Mouse (Mus musculus) gastrocnemius, adult 2 months (tissue): ENCODE data around the gene Tedc2. TPM values are rescaled to one million over a fixed set of nuclear protein-coding genes. Genes with fewer than 3 reads are reported as not detected.

Experiments
- DNase-seq: peaks from one replicate; pipeline ENCODE4 v3.0.0; 2022
- H3K27ac ChIP-seq: fragments of 200-600 bp; 2 replicates; pipeline ENCODE4 v1.8.1; 2022; ENCODE audit warnings: mild to moderate bottlenecking
- H3K4me3 ChIP-seq: fragments of 200-600 bp; 2 replicates; pipeline ENCODE4 v1.8.1; 2022; ENCODE audit warnings: mild to moderate bottlenecking, moderate library complexity
- CTCF ChIP-seq: fragments of 200-600 bp; IDR thresholded peaks from 2 replicates; pipeline ENCODE4 v1.8.1; 2022; ENCODE audit warnings: antibody characterized with exemption, mild to moderate bottlenecking, moderate library complexity
- intact Hi-C: fragments of 180-260 bp; cut with DNase I; formaldehyde crosslinking; loops from one replicate; pipeline ENCODE4 v1.15.1; 2025
- microRNA-seq: library from miRNA; unstranded; fragments of <30 nt; microRNA quantifications from one replicate; pipeline ENCODE4 v1.2.0, GENCODE M21; 2021
- total RNA-seq, 2 experiments: library from RNA; stranded (reverse); gene quantifications; 2 replicates each; pipeline ENCODE4 v1.2.3; 2021

Gene Tedc2
- total RNA-seq, 2 experiments from 2014 or later, result 1.4 to 2.5 TPM

- DNase-seq, result peak; percentile 97
- H3K4me3 ChIP-seq, result peak within 1 kb of the TSS; percentile 89
- peak; percentile 21 for TF ChIP-seq CTCF
- peak within 1 kb of the TSS; percentile 100 for H3K27ac ChIP-seq
- intact Hi-C loops, result loop anchor here (2.0 to 5.0 kb wide), 4 partner anchors 53 to 223 kb away; partner anchors contain the start of gene Tedc2
Measured at GRCm38 (mm10) chr17:24169317-24170065, 51.2 kb downstream of the Tedc2 start, which contains the start of gene Atp6v0c. Atp6v0c (minus strand) TSS chr17:24169702.

GRCm38 (mm10) chr17:24168590-24169277 lies 51.9 kb downstream of the Tedc2 start:
- Histone ChIP-seq H3K27ac (peak overlapping the region; percentile 100), H3K4me3 (peak overlapping the region; percentile 89)
- TF ChIP-seq CTCF, result no peak
- intact Hi-C loops, result loop anchor here (2.0 kb wide), 1 partner anchor 84 kb away; no protein-coding TSS in a partner anchor
- peak; percentile 74 for DNase-seq

GRCm38 (mm10) chr17:24167891-24168505 lies 52.7 kb downstream of the Tedc2 start:
- DNase-seq, result no peak
- Histone ChIP-seq H3K27ac (peak overlapping the region; percentile 100), H3K4me3 (peak overlapping the region; percentile 89)
- no peak for TF ChIP-seq CTCF
- intact Hi-C loops, result loop anchor here (2.0 kb wide), 1 partner anchor 85 kb away; no protein-coding TSS in a partner anchor

GRCm38 (mm10) chr17:24167120-24167519 lies 53.5 kb downstream of the Tedc2 start:
- no peak for TF ChIP-seq CTCF
- no peak for DNase-seq
- Histone ChIP-seq H3K4me3 (peak overlapping the region; percentile 89), H3K27ac (peak overlapping the region; percentile 24; the same call in 1 of the 2 replicates)
- intact Hi-C loops, result no loop called here

Small RNAs within 50 kb of the gene (microRNA-seq; reads per million reads assigned to microRNA genes)
- not detected for gene Mir5134
- not detected for gene Mir6965

Other genes with a start within 250 kb of the Tedc2 start
- gene Prss30, start 240.3 kb downstream of the Tedc2 start, total RNA-seq, result not detected
- not detected for gene Prss22, start 222.8 kb downstream of the Tedc2 start, total RNA-seq
- not detected for gene Prss27, start 182.7 kb downstream of the Tedc2 start, total RNA-seq
- 10 to 100 TPM in 1 of 2 experiments, 1 to 10 TPM in 1; 6.9 to 10.4 TPM for gene Kctd5, start 147.4 kb downstream of the Tedc2 start, total RNA-seq
- 10 to 100 TPM; 35.1 to 39.7 TPM for gene Pdpk1, start 69.9 kb downstream of the Tedc2 start, total RNA-seq
- 1 to 10 TPM; 8.4 to 8.8 TPM for gene Amdhd2, start 57.1 kb downstream of the Tedc2 start, total RNA-seq
- 100 to 1,000 TPM; 147 to 152 TPM for gene Atp6v0c, start 51.1 kb downstream of the Tedc2 start, total RNA-seq
- 1 to 10 TPM; 4.0 to 7.1 TPM for gene Tbc1d24, start 15.3 kb downstream of the Tedc2 start, total RNA-seq
- gene Ntn3, start 11.3 kb downstream of the Tedc2 start, total RNA-seq, result under 1 TPM; 0.31 to 0.39 TPM
- under 1 TPM; 0.41 to 0.64 TPM for gene Ccnf, start 30.6 kb upstream of the Tedc2 start, total RNA-seq
- not detected for gene Abca17, start 130.2 kb upstream of the Tedc2 start, total RNA-seq
- gene Abca3, start 131.1 kb upstream of the Tedc2 start, total RNA-seq, result 1 to 10 TPM; 6.8 to 7.9 TPM
- gene Rnps1, start 193.7 kb upstream of the Tedc2 start, total RNA-seq, result 10 to 100 TPM; 51.9 TPM
- 100 to 1,000 TPM; 112 to 209 TPM for gene Eci1, start 205.8 kb upstream of the Tedc2 start, total RNA-seq
- 1 to 10 TPM; 1.4 to 2.2 TPM for gene Dnase1l2, start 222.3 kb upstream of the Tedc2 start, total RNA-seq
- 10 to 100 TPM; 11.4 to 16.5 TPM for gene E4f1, start 249.5 kb upstream of the Tedc2 start, total RNA-seq
- gene Pgp, start 249.5 kb upstream of the Tedc2 start, total RNA-seq, result 10 to 100 TPM; 50.8 to 56.3 TPM